Mouse (Mus musculus) stomach, embryonic 15.5 days (tissue): Measurements from ENCODE around the gene Ilf2. TPM values are rescaled to one million over a fixed set of nuclear protein-coding genes. Genes with fewer than 3 reads are reported as not detected.

Experiments
- ATAC-seq: fragments of 200-750 bp; cut with Nextera tagmentation; 2 replicates; pipeline ENCODE4 v1.8.0; 2017; ENCODE audit warnings: low read depth, moderate number of reproducible peaks, moderate TSS enrichment; ENCODE audit not compliant: insufficient read depth, low FRiP score
- H3K27ac ChIP-seq: fragments of 300-500 bp; sonication (generic); 2 replicates; pipeline ENCODE4 v1.5.1; 2015; ENCODE audit warnings: mild to moderate bottlenecking, inconsistent platforms
- H3K27me3 ChIP-seq: fragments of 300-500 bp; sonication (generic); replicated peaks from 2 replicates; pipeline ENCODE4 v1.6.1; 2015; ENCODE audit warnings: inconsistent platforms
- H3K36me3 ChIP-seq: fragments of 300-500 bp; sonication (generic); 2 replicates; pipeline ENCODE4 v1.6.1; 2015; ENCODE audit warnings: inconsistent platforms
- H3K4me1 ChIP-seq: fragments of 300-500 bp; sonication (generic); 2 replicates; pipeline ENCODE4 v1.6.1; 2015; ENCODE audit warnings: inconsistent platforms
- H3K4me2 ChIP-seq: fragments of 300-500 bp; sonication (generic); 2 replicates; pipeline ENCODE4 v1.6.1; 2015; ENCODE audit warnings: mild to moderate bottlenecking, inconsistent platforms
- H3K4me3 ChIP-seq: fragments of 300-500 bp; sonication (generic); replicated peaks from 2 replicates; pipeline ENCODE4 v1.5.1; 2015; ENCODE audit warnings: inconsistent platforms
- H3K9ac ChIP-seq: fragments of 300-500 bp; sonication (generic); 2 replicates; pipeline ENCODE4 v1.6.1; 2015; ENCODE audit warnings: inconsistent platforms
- H3K9me3 ChIP-seq: fragments of 300-500 bp; sonication (generic); 2 replicates; pipeline ENCODE4 v1.6.1; 2016; ENCODE audit warnings: inconsistent platforms
- WGBS: fragments of 180-500 bp; shearing (Covaris S2); methylation state at CpG from one replicate; pipeline ENCODE4 v1.1.7; 2015; 5-methylcytosine and 5-hydroxymethylcytosine counted together
- polyA plus RNA-seq: library from polyadenylated mRNA; unstranded; fragments of >200 nt; fragmentation: Nextera tagmentation; extraction: Ambion mirVana; gene quantifications from 2 replicates; pipeline ENCODE4 v1.2.1, GENCODE M21; 2015

Gene Ilf2
- polyA plus RNA-seq, 1 experiment from 2014 or later = 151 TPM

DNA sequence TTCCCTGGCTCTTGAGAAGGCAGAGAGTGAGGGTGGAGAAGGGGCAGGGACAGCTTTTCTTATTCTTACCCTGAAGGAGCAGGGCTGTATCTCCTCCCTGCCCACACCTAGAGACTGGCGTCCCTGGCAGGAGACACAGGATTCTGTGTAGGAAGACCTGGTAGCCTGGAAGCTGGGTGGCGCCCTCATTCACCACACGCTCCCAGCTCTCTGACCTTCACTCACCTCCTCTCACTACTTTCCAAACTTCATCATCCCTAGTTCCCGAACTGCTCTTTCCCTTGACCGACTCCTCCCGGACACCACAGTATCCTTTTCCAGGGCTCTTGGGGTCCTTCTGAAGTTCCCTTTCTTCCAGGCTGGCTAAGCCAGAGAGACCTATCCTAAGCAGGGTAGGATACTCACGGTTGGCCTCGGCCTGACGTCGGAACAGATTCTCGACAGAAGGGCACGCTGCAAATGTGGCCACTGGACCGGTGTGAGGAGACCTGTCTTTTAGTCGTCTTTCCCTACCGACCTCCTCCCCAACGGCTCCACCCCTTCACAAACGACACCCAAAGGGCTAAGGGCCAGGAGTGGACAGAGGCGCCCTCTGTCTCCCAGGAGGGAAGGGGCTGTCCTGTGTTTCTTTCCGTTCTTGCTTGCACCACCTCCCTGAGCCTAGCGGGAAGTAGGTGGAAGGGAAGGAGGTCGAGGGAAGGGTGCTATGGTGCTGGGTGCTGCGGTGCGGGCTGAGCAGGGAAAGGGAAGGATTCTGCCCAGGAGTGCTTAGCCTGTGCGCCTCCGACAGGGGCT is 38.1 kb downstream of the Ilf2 start, which contains the start of the genes S100a1 and S100a13:
Gene S100a1 (minus strand): TSS at position 597 of the 795 bp plus-strand sequence.
Gene S100a13 (plus strand): TSS at position 640 of the 795 bp plus-strand sequence.
- WGBS = 4% methylated on average over 24 of the region's 25 CpGs
- H3K9me3 ChIP-seq = no peaks in the 10 kb centered on the region
- peaks cover 20% of the 10 kb centered on the region for H3K4me1 ChIP-seq
- H3K4me2 ChIP-seq = peak within 1 kb of the TSS; percentile 92
- peak within 1 kb of the TSS; percentile 57 for H3K27ac ChIP-seq
- no peaks in the 10 kb centered on the region for H3K36me3 ChIP-seq
- H3K27me3 ChIP-seq = no peaks in the 10 kb centered on the region
- H3K9ac ChIP-seq = peak within 1 kb of the TSS; percentile 32
- peak; percentile 56 for ATAC-seq
- H3K4me3 ChIP-seq = peak within 1 kb of the TSS; percentile 46

DNA sequence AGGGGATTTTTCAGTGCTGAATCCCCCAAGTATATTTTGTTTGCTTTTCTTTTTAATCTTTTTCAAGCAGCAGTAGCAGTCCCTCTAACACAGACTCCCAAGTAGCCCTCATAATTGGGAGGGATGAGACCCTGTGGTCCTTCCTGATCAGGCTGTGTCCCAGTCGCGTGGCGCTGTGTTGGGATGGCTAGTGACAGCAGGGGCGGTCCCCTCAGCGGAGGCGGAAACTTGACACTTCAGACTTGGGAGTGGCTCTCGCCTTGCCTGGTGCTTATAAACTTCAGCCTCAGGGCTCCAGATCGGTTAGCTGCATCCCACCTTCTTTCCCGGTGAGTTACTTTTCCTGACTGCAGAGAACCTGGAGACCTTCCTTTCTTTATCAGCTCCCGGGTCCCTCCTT is 38.8 kb downstream of the Ilf2 start:
- peak overlapping the region; percentile 92 for H3K4me2 ChIP-seq
- peak overlapping the region; percentile 13 for H3K9ac ChIP-seq
- H3K27me3 ChIP-seq = no peaks in the 10 kb centered on the region
- ATAC-seq = peak; percentile 80
- H3K9me3 ChIP-seq = no peaks in the 10 kb centered on the region
- H3K27ac ChIP-seq = peak overlapping the region; percentile 57
- peaks cover 20% of the 10 kb centered on the region for H3K4me1 ChIP-seq
- H3K4me3 ChIP-seq = peak overlapping the region; percentile 46
- WGBS = 0% methylated on average over 10 of the region's 10 CpGs
- no peaks in the 10 kb centered on the region for H3K36me3 ChIP-seq

DNA sequence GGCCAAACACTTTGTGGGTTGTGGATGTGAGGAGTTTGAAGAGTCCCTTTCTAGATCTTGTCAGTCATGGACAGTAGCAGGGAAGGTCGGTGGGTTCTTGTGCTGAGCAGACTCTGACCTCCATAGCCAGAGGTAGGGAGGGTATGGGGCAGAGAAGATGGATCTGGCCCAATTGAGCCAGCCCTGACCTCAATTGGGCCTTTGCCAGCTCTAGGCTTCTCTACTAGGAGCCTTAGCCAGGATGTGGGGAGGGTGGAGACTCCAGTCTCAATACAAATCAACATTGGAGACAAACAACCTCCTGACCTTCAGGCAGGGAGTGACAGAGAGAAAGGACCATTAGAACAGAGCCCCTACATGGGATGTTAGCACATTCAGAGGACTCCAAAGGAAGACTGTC is 39.3 kb downstream of the Ilf2 start:
- Histone ChIP-seq H3K27me3 (no peaks in the 10 kb centered on the region), H3K36me3 (no peaks in the 10 kb centered on the region), H3K9me3 (no peaks in the 10 kb centered on the region), H3K9ac (peak overlapping the region; percentile 13; the same call in 1 of the 2 replicates), H3K27ac (0 out of 2 replicates have a peak overlapping the region, but pooled peaks have one; percentile 55), H3K4me1 (peaks cover 20% of the 10 kb centered on the region), H3K4me3 (peak overlapping the region; percentile 46), H3K4me2 (peak overlapping the region; percentile 92)
- ATAC-seq = 0 out of 2 replicates have a peak, but pooled peaks have one; percentile 23
- 30% methylated on average over 1 of the region's 1 CpGs for WGBS

DNA sequence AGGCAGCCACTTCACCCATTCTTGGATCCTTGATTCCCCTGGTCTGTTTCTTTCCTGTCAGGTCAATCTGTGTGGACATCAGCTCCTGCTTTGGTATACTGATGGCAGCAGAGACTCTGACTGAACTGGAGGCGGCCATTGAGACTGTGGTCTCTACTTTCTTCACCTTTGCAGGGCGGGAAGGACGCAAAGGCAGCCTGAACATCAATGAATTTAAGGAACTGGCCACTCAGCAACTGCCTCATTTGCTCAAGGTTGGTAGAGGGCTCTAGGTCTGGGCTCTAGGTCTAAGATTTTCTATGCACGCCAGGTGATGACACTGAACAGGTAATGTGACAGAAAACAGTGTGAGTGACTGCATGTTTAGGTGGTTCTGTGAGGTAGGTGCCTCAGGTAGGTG is 39.9 kb downstream of the Ilf2 start:
- no peak overlapping the region; the same call in 1 of the 2 replicates for H3K4me3 ChIP-seq
- peaks cover 20% of the 10 kb centered on the region for H3K4me1 ChIP-seq
- WGBS = 91% methylated on average over 4 of the region's 4 CpGs
- no peak for ATAC-seq
- H3K4me2 ChIP-seq = peak overlapping the region; percentile 92; the same call in 1 of the 2 replicates
- no peaks in the 10 kb centered on the region for H3K9me3 ChIP-seq
- H3K27me3 ChIP-seq = no peaks in the 10 kb centered on the region
- H3K27ac ChIP-seq = no peak overlapping the region
- no peaks in the 10 kb centered on the region for H3K36me3 ChIP-seq
- no peak overlapping the region for H3K9ac ChIP-seq

DNA sequence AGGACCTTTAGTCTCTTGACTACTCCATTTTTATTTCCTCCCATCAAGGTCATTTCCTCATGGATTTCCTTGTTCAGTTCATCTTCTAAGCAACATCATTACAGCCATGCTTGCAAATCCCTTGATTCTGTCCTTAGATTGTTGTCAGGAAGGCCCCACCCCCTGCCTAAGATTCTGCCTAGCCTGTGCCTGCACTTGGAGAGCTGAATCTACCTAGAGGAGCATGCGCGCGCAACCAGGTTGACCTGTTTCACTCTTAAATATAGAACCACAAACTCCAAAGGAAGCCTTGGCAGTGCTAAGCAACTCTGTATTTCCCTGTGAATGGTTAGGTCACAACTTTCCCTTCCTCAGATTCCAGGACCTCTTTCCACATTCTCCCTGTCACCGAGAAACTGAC is 41.8 kb downstream of the Ilf2 start:
- H3K4me1 ChIP-seq = peaks cover 20% of the 10 kb centered on the region
- H3K27ac ChIP-seq = no peak overlapping the region
- no peak for ATAC-seq
- no peaks in the 10 kb centered on the region for H3K36me3 ChIP-seq
- H3K27me3 ChIP-seq = no peaks in the 10 kb centered on the region
- 83% methylated on average over 4 of the region's 4 CpGs for WGBS
- H3K4me2 ChIP-seq = no peak overlapping the region
- no peak overlapping the region for H3K9ac ChIP-seq
- no peaks in the 10 kb centered on the region for H3K9me3 ChIP-seq
- no peak overlapping the region for H3K4me3 ChIP-seq

DNA sequence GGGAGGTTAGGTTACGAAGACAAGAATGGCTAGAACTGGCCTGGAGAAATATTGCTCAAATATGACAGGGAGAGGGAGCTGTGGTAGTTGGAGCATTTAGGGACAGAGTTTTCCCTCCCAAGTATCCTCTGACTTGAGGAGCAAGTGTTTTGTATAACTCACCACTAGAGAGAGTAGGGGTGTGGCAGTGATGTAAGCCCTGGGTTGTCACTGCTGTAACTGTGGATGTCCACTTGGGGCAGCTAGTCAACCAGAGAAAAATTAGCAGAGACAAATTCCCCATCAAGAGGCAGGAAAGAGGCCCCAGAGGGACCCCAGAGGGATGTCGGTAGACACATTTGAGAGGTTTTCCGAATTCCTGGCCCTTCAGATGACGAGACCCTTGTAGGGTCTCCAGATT is 49.5 kb downstream of the Ilf2 start:
- Histone ChIP-seq H3K36me3 (no peaks in the 10 kb centered on the region), H3K4me2 (no peak overlapping the region), H3K27ac (peak overlapping the region; percentile 45), H3K9ac (no peak overlapping the region), H3K9me3 (no peaks in the 10 kb centered on the region), H3K27me3 (no peaks in the 10 kb centered on the region), H3K4me1 (0 out of 2 replicates have a peak, but pooled peaks cover 3% of the 10 kb centered on the region), H3K4me3 (no peak overlapping the region)
- 69% methylated on average over 4 of the region's 4 CpGs for WGBS
- ATAC-seq = no peak

DNA sequence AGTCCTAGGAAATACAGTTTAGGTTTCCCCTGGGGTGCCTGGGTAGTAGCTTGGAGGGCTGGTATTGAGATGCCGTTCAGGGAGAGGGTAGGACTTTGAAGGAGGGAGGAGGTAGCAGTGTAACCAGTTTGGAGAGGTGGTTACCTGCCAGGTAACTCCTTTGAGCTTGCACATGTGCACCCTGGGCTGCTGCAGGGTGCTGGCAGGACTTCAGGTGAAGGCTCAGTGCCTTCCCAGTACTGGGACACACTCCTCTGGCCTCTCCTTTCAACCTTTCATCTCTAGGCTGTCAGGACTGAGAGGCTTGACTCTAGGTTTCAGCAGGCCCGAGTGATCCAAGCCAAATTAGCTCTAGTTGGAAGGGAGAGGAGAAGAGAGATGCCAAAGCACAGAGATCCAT is 50.1 kb downstream of the Ilf2 start:
- Histone ChIP-seq H3K9me3 (no peaks in the 10 kb centered on the region), H3K4me1 (0 out of 2 replicates have a peak, but pooled peaks cover 3% of the 10 kb centered on the region), H3K36me3 (no peaks in the 10 kb centered on the region), H3K27ac (peak overlapping the region; percentile 45), H3K9ac (no peak overlapping the region), H3K27me3 (no peaks in the 10 kb centered on the region), H3K4me3 (no peak overlapping the region), H3K4me2 (no peak overlapping the region)
- 58% methylated on average over 2 of the region's 2 CpGs for WGBS
- ATAC-seq = no peak

DNA sequence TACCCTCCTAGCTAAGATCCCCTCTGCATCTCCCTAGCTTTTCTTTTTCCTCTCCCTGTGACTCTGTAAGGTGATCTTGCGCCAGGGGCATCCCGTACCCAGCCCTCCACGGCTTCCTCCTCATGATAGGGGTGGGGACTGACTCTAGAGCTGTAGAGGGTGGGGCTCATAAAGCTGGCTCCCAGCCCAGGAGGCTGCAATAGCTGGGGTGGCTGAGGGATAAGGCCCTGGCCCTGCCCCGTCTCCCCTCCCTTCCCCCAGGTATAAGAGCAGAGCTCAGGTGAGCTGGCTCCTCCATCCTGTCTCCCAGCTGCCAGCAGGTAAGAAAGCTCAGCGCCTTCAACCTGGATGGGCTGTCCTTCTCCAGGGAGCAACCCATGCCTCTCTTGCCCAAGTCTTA is 50.7 kb downstream of the Ilf2 start, which contains the start of gene S100a14:
Gene S100a14 (plus strand): TSS at position 277 of the 400 bp plus-strand sequence.
- H3K27ac ChIP-seq = peak within 1 kb of the TSS; percentile 45
- H3K4me3 ChIP-seq = peak within 1 kb of the TSS; percentile 16; the same call in 1 of the 2 replicates
- H3K36me3 ChIP-seq = no peaks in the 10 kb centered on the region
- H3K9ac ChIP-seq = no peak within 1 kb of the TSS
- H3K27me3 ChIP-seq = no peaks in the 10 kb centered on the region
- peak; percentile 89 for ATAC-seq
- H3K4me1 ChIP-seq = 0 out of 2 replicates have a peak, but pooled peaks cover 3% of the 10 kb centered on the region
- 47% methylated on average over 5 of the region's 5 CpGs for WGBS
- peak within 1 kb of the TSS; percentile 19; the same call in 1 of the 2 replicates for H3K4me2 ChIP-seq
- H3K9me3 ChIP-seq = no peaks in the 10 kb centered on the region

DNA sequence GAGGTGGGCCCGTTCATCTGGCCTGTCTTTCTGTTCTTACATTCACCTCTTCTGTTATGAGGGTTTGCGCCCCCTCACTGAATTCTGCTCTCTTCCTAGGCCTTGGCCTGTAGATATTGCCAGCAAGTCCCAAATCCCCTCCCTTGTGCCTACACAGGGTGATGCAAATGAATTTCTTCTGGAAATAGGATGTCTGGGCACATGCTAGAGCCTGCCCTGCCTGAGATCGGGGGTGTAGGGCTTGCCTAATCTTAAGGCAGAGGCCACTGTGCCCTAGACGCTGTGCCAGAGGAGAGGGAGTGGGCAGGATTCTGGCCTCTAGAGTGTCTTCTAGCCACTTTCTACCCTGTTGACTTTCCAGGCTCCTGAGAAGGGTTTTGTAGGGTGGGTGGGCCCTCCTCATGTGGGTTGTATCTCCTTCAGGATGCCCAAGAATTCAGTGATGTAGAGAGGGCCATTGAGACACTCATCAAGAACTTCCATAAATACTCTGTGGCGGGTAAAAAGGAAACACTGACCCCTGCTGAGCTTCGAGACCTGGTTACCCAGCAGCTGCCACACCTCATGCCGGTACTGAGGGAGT is 51.5 kb downstream of the Ilf2 start:
- no peak overlapping the region for H3K27ac ChIP-seq
- H3K9ac ChIP-seq = no peak overlapping the region
- peak overlapping the region; percentile 16; the same call in 1 of the 2 replicates for H3K4me3 ChIP-seq
- WGBS = 77% methylated on average over 7 of the region's 7 CpGs
- H3K9me3 ChIP-seq = no peaks in the 10 kb centered on the region
- ATAC-seq = no peak
- peak overlapping the region; percentile 14; the same call in 1 of the 2 replicates for H3K4me2 ChIP-seq
- H3K4me1 ChIP-seq = 0 out of 2 replicates have a peak, but pooled peaks cover 3% of the 10 kb centered on the region
- no peaks in the 10 kb centered on the region for H3K36me3 ChIP-seq
- no peaks in the 10 kb centered on the region for H3K27me3 ChIP-seq

DNA sequence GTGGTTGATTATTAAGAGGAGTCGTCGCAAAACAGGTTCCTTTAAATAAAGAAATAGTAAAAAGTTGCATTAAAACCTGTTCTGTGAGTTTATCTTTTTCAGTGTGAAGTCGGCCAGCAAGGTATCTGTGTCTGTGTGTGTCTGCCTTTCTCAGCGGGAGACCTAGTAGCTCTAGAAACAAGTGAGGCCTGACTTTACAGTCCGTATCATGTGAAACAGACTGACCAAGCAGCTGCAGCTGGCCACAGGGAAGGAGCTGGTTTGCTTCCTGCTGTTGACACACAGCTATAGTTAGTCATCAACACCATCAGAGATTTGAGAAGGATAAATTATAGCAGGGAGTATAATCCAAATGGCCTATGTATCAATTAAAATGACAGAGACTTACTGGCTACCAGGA is 55.8 kb downstream of the Ilf2 start:
- Histone ChIP-seq H3K36me3 (no peaks in the 10 kb centered on the region), H3K27me3 (no peaks in the 10 kb centered on the region), H3K9ac (no peak overlapping the region), H3K4me2 (no peak overlapping the region), H3K9me3 (no peaks in the 10 kb centered on the region), H3K27ac (no peak overlapping the region), H3K4me3 (no peak overlapping the region), H3K4me1 (0 out of 2 replicates have a peak, but pooled peaks cover 2% of the 10 kb centered on the region)
- no peak for ATAC-seq
- 57% methylated on average over 5 of the region's 5 CpGs for WGBS

DNA sequence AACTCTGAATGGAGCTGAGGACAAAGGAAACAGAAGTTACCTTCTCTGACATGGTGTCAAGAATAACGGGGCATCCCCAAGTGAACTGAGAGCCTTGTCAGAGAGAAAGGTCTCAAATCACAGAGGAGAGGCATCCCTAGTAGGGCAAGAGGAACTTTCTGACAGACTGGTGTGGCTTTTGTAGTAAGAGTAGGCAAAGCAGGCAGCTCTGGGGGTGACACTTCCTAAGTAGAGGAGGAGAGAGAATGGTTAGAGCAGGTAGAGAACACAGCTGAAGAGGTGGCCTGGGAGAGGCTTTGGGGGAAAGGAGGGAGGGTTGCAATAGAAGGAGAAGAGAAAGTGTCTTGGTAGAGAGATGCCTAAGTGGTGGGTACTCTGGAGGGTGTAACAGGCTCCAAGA is 59.5 kb downstream of the Ilf2 start:
- H3K27me3 ChIP-seq = no peaks in the 10 kb centered on the region
- peaks cover 12% of the 10 kb centered on the region; the same call in 1 of the 2 replicates for H3K4me1 ChIP-seq
- no peak for ATAC-seq
- H3K9me3 ChIP-seq = no peaks in the 10 kb centered on the region
- H3K27ac ChIP-seq = no peak overlapping the region
- H3K4me3 ChIP-seq = no peak overlapping the region
- H3K36me3 ChIP-seq = no peaks in the 10 kb centered on the region
- no peak overlapping the region for H3K4me2 ChIP-seq
- 60% methylated on average over 1 of the region's 1 CpGs for WGBS
- no peak overlapping the region for H3K9ac ChIP-seq
